Mouse (Mus musculus): ENCODE data around the gene Osm. TPM values are rescaled to one million over a fixed set of nuclear protein-coding genes. Genes with fewer than 3 reads are reported as not detected.

Gene Osm
- polyA plus RNA-seq, 1 experiment from 2014 or later, result 0.14 TPM

DNA sequence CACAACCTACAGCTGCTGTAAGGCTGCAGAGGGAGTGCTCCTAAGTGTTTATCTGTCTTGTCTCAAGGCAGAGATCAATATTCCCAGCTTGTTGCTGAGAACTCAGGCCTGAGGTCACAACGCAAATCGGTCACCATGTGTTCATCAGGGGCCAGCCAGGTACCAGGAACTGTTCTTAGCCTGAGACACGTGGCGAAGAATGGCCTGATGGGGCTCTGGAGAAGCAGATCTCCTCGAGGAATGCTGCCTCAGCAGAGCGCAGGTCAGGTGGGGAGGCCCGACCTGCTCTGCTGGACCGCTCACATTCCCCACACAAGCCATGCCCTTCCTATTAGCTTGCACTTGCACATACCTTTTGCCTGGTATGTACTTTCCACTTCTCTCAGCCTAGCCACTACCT, 39.6 kb upstream of the Osm start:
- Histone ChIP-seq H3K4me3 (replicated peaks; ENCODE audit: low read length) (no peak overlapping the region), H3K4me2 (ENCODE audit: low read depth, low read length) (no peak overlapping the region), H3K9me3 (replicated peaks; ENCODE audit: control insufficient read depth, low read length) (no peaks in the 10 kb centered on the region), H3K27ac (ENCODE audit: low read length) (peak overlapping the region; percentile 21; the same call in 1 of the 2 replicates), H3K9ac (ENCODE audit: low read length) (no peak overlapping the region), H3K27me3 (ENCODE audit: control insufficient read depth, insufficient read depth, low read length) (no peaks in the 10 kb centered on the region), H3K36me3 (ENCODE audit: control insufficient read depth, insufficient read depth, low read length) (no peaks in the 10 kb centered on the region), H3K4me1 (ENCODE audit: control insufficient read depth, insufficient read depth, low read length) (peaks cover 17% of the 10 kb centered on the region)
- 37% methylated on average over 8 of the region's 8 CpGs for WGBS
- ATAC-seq (ENCODE audit: insufficient read depth, low FRiP score), result peak; percentile 61

DNA sequence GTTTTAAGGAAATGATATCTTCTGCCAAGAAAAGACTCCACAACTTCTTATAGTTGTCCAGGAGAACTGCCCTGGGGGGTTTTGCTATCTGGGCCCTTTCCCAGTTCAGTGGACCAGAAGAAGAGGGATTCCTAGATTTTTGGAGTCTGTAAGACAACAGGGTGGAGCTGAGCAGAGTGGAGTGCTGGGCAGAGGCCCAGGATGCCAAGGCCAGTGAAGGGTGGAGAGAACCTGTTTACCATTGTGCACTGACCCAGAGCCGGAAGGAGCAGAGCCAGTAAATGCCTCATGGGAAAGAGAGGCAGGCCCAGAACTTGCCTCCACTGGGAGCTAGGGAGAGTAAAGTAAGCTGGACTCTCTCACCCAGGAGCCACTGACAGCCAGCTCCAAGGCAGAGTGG, 38.5 kb upstream of the Osm start:
- WGBS, result 58% methylated on average over 1 of the region's 1 CpGs
- Histone ChIP-seq H3K36me3 (ENCODE audit: control insufficient read depth, insufficient read depth, low read length) (no peaks in the 10 kb centered on the region), H3K9ac (ENCODE audit: low read length) (no peak overlapping the region), H3K9me3 (replicated peaks; ENCODE audit: control insufficient read depth, low read length) (no peaks in the 10 kb centered on the region), H3K27me3 (ENCODE audit: control insufficient read depth, insufficient read depth, low read length) (no peaks in the 10 kb centered on the region), H3K4me1 (ENCODE audit: control insufficient read depth, insufficient read depth, low read length) (peaks cover 9% of the 10 kb centered on the region), H3K4me3 (replicated peaks; ENCODE audit: low read length) (no peak overlapping the region), H3K4me2 (ENCODE audit: low read depth, low read length) (no peak overlapping the region), H3K27ac (ENCODE audit: low read length) (no peak overlapping the region)
- no peak for ATAC-seq (ENCODE audit: insufficient read depth, low FRiP score)

DNA sequence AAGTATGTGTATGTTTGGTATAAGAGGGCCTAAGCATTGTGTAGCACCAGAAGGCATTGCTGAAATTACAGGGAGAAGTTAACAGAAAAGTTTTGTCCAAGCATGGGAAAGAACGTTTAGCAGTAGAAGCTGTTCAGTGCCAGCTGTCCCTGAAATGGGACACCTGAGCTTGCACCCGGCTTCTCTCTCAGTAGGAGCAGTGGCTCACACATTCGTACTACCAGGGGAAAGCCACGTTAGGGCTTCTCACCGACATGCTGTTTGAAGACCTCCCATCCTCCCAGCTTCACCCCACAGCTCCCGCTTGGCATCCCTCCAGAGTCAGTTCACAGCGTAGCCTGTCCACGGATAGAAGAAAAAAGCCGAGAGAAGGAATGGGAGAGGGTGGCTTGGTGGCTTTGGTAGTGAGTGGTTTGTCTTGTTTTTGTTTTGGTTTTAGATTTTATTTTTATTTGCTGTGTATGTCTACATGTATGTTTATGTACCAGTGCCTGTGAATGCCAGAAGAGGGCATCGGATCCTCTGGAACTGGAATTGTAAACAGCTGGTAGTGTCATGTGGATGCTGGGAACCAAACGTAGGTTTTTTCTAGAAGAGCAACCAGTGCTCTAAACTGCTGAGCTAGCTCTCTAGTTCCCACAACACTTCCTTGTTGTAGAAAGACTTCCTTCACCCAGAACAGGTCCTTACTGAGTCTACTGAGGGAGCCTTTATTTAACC, 34.1 kb upstream of the Osm start:
- no peak for ATAC-seq (ENCODE audit: insufficient read depth, low FRiP score)
- Histone ChIP-seq H3K4me3 (replicated peaks; ENCODE audit: low read length) (no peak overlapping the region), H3K4me2 (ENCODE audit: low read depth, low read length) (no peak overlapping the region), H3K36me3 (ENCODE audit: control insufficient read depth, insufficient read depth, low read length) (peaks cover 5% of the 10 kb centered on the region; the same call in 1 of the 2 replicates), H3K9me3 (replicated peaks; ENCODE audit: control insufficient read depth, low read length) (no peaks in the 10 kb centered on the region), H3K27me3 (ENCODE audit: control insufficient read depth, insufficient read depth, low read length) (no peaks in the 10 kb centered on the region), H3K4me1 (ENCODE audit: control insufficient read depth, insufficient read depth, low read length) (peaks cover 12% of the 10 kb centered on the region), H3K9ac (ENCODE audit: low read length) (no peak overlapping the region), H3K27ac (ENCODE audit: low read length) (no peak overlapping the region)
- 64% methylated on average over 11 of the region's 11 CpGs for WGBS

DNA sequence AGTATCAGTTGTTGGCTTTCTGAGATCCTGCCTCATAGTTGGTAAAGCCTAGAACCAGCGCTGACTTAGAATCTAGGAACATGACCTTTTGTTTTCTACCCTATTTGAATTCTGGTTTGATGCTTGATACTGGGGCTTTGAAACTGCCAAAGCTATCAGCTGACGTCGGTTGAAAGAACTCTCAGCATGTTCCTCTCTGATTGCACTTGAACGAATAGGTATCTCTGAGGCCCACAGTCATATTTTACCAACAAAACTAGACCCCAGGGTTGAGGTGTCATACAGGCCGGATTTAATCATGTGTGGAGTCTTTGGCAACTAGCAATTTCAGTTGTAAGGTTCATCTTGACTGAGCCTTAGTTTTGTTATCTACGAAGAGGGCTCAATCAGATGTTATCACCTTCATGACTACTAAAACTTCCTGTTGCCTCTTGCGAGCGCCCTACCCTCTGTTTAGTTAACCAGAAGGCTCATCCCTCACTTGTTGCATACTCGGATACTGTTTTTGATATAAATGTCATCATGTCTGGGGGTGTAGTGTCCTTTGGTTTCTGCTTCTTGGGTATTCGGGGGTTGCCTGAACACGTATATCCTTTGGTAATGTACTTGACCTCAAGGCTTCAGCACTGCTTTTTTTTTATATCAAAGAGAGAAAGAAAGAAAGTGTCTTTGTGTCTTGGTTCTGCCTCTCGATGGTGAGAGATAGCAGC, 33.1 kb upstream of the Osm start:
- peak overlapping the region; percentile 72 for H3K27ac ChIP-seq (ENCODE audit: low read length)
- no peaks in the 10 kb centered on the region for H3K9me3 ChIP-seq (replicated peaks; ENCODE audit: control insufficient read depth, low read length)
- no peak overlapping the region for H3K4me2 ChIP-seq (ENCODE audit: low read depth, low read length)
- H3K4me1 ChIP-seq (ENCODE audit: control insufficient read depth, insufficient read depth, low read length), result peaks cover 12% of the 10 kb centered on the region
- 72% methylated on average over 12 of the region's 12 CpGs for WGBS
- no peak for ATAC-seq (ENCODE audit: insufficient read depth, low FRiP score)
- no peak overlapping the region for H3K4me3 ChIP-seq (replicated peaks; ENCODE audit: low read length)
- no peak overlapping the region; the same call in 1 of the 2 replicates for H3K9ac ChIP-seq (ENCODE audit: low read length)
- peaks cover 5% of the 10 kb centered on the region; the same call in 1 of the 2 replicates for H3K36me3 ChIP-seq (ENCODE audit: control insufficient read depth, insufficient read depth, low read length)
- H3K27me3 ChIP-seq (ENCODE audit: control insufficient read depth, insufficient read depth, low read length), result no peaks in the 10 kb centered on the region

DNA sequence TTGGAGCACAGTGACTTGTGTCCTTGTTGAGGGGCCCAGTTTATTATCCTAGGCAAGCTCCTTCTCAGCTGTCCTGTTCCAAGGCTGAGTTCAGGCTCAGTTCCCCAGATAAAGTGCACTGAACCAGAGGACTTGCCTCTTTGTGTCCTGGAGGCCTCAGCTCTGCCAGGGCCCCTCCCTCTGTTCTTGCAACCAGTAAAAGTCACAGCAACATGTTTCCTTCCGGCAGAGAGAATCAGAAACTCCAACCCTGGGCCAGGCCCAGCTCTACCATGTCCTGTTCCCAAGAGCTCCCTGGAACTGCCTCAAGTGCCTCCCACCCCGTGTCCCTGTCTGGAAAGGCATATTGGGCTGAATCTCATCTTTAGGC, 32.5 kb upstream of the Osm start:
- Histone ChIP-seq H3K4me2 (ENCODE audit: low read depth, low read length) (no peak overlapping the region), H3K27ac (ENCODE audit: low read length) (peak overlapping the region; percentile 72)
- WGBS, result 28% methylated on average over 2 of the region's 2 CpGs

DNA sequence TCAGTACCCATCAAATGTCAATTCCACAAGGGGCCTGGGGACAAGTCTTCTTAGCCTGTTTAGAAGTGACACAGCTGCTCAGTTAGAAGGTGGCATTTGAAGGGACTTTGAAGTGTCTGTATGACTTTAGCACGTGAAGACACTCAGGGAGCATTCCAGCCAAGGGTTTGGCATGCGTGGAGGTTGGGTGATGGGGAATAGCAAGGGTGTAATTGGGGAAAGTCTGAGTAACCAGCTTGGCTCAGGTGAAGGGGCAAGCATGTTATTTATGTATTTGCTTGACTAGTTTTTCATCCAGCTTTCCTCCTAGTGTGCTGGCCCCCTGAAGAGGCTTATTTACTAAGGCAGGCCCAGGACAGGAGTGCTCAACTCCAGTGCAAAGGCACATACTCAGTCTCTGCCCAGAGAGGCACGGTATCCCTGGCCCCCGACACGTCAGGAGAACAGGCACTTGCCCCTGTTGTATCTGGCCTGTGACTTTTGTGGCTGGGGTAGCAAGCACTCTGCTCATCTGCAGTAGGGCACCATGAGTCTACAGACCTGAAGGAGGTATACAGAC, 31.0 kb upstream of the Osm start:
- Histone ChIP-seq H3K27me3 (ENCODE audit: control insufficient read depth, insufficient read depth, low read length) (no peaks in the 10 kb centered on the region), H3K4me3 (replicated peaks; ENCODE audit: low read length) (no peak overlapping the region), H3K4me2 (ENCODE audit: low read depth, low read length) (no peak overlapping the region), H3K4me1 (ENCODE audit: control insufficient read depth, insufficient read depth, low read length) (peaks cover 12% of the 10 kb centered on the region), H3K9ac (ENCODE audit: low read length) (no peak overlapping the region), H3K27ac (ENCODE audit: low read length) (no peak overlapping the region), H3K9me3 (replicated peaks; ENCODE audit: control insufficient read depth, low read length) (no peaks in the 10 kb centered on the region), H3K36me3 (ENCODE audit: control insufficient read depth, insufficient read depth, low read length) (peaks cover 8% of the 10 kb centered on the region; the same call in 1 of the 2 replicates)
- WGBS, result 82% methylated on average over 5 of the region's 5 CpGs
- no peak for ATAC-seq (ENCODE audit: insufficient read depth, low FRiP score)

More for the DNA sequence above, 32.5 kb upstream of the Osm start:
- Histone ChIP-seq H3K27me3 (ENCODE audit: control insufficient read depth, insufficient read depth, low read length) (no peaks in the 10 kb centered on the region), H3K36me3 (ENCODE audit: control insufficient read depth, insufficient read depth, low read length) (peaks cover 5% of the 10 kb centered on the region; the same call in 1 of the 2 replicates), H3K4me1 (ENCODE audit: control insufficient read depth, insufficient read depth, low read length) (peaks cover 12% of the 10 kb centered on the region), H3K4me3 (replicated peaks; ENCODE audit: low read length) (no peak overlapping the region), H3K9me3 (replicated peaks; ENCODE audit: control insufficient read depth, low read length) (no peaks in the 10 kb centered on the region), H3K9ac (ENCODE audit: low read length) (peak overlapping the region; percentile 14; the same call in 1 of the 2 replicates)
- peak; percentile 70 for ATAC-seq (ENCODE audit: insufficient read depth, low FRiP score)

DNA sequence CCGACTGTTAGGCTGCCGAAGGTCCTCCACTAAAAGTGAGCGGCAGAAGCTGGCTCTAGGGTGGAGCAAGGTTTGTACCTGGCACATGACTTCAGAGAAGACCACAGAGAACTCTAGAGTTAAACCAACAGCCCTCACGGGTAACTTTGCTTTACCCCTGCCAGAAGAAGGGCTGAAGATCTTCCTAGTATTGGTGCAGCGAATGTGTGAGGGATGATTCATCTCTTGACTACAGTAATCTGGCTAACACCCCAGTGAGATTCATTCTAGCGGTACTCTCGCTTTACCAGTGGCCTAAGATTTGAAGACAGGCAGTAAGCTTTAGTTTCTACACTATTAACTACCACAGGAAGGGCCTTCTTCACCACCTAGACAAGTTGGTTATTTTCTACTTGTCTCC, 30.3 kb upstream of the Osm start:
- Histone ChIP-seq H3K27me3 (ENCODE audit: control insufficient read depth, insufficient read depth, low read length) (no peaks in the 10 kb centered on the region), H3K9ac (ENCODE audit: low read length) (no peak overlapping the region), H3K9me3 (replicated peaks; ENCODE audit: control insufficient read depth, low read length) (no peaks in the 10 kb centered on the region), H3K4me3 (replicated peaks; ENCODE audit: low read length) (no peak overlapping the region), H3K27ac (ENCODE audit: low read length) (no peak overlapping the region), H3K36me3 (ENCODE audit: control insufficient read depth, insufficient read depth, low read length) (peaks cover 14% of the 10 kb centered on the region; the same call in 1 of the 2 replicates), H3K4me1 (ENCODE audit: control insufficient read depth, insufficient read depth, low read length) (peaks cover 12% of the 10 kb centered on the region), H3K4me2 (ENCODE audit: low read depth, low read length) (no peak overlapping the region)
- ATAC-seq (ENCODE audit: insufficient read depth, low FRiP score), result no peak
- WGBS, result 79% methylated on average over 7 of the region's 7 CpGs

DNA sequence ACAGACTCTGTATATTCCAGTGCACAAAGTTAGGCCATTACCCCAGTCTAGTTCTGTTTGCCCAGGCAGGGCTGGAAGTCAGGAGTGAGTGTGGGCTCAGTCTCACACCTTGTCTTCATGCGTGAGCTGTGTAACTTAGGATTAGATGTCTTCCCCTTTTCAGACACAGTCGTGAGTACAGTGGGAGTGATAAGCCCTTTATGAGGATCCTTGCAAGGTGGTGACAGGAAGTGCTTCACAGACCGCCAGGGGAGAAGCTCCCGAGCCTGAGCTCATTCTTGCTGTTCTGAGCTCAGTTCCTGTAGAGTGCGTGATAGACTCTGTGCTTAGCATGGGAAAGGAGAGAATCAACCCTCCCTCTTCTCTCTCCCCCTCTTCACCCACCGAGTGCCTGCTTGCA, 29.7 kb upstream of the Osm start:
- H3K36me3 ChIP-seq (ENCODE audit: control insufficient read depth, insufficient read depth, low read length), result peaks cover 15% of the 10 kb centered on the region; the same call in 1 of the 2 replicates
- WGBS, result 67% methylated on average over 6 of the region's 6 CpGs
- H3K4me1 ChIP-seq (ENCODE audit: control insufficient read depth, insufficient read depth, low read length), result peaks cover 12% of the 10 kb centered on the region
- no peak overlapping the region for H3K27ac ChIP-seq (ENCODE audit: low read length)
- H3K27me3 ChIP-seq (ENCODE audit: control insufficient read depth, insufficient read depth, low read length), result no peaks in the 10 kb centered on the region
- no peaks in the 10 kb centered on the region for H3K9me3 ChIP-seq (replicated peaks; ENCODE audit: control insufficient read depth, low read length)
- H3K4me2 ChIP-seq (ENCODE audit: low read depth, low read length), result no peak overlapping the region
- H3K9ac ChIP-seq (ENCODE audit: low read length), result no peak overlapping the region
- H3K4me3 ChIP-seq (replicated peaks; ENCODE audit: low read length), result no peak overlapping the region
- no peak for ATAC-seq (ENCODE audit: insufficient read depth, low FRiP score)

DNA sequence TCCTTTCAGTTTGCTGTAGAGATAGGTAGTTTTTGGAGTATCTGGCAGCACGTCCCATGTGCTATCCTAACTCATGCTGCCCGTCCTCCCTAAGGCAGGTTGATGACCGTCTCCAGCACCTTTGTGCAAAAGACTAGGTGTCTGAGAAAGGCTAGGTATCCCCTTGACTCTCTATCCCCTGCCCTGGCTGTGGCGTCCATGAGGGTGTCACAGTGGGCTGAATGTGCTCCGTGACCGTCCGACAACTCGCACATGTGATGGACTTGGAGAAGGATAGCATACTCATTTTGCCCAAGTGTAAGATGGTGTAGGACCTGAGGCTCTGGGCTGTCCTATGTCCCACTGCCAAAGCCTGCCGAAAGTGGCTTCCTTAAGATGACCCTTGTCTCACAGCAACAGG, 28.6 kb upstream of the Osm start:
- H3K9me3 ChIP-seq (replicated peaks; ENCODE audit: control insufficient read depth, low read length), result no peaks in the 10 kb centered on the region
- peaks cover 15% of the 10 kb centered on the region; the same call in 1 of the 2 replicates for H3K36me3 ChIP-seq (ENCODE audit: control insufficient read depth, insufficient read depth, low read length)

More for the DNA sequence above, 28.6 kb upstream of the Osm start:
- H3K4me3 ChIP-seq (replicated peaks; ENCODE audit: low read length), result no peak overlapping the region
- H3K27ac ChIP-seq (ENCODE audit: low read length), result no peak overlapping the region
- no peak for ATAC-seq (ENCODE audit: insufficient read depth, low FRiP score)
- 95% methylated on average over 9 of the region's 9 CpGs for WGBS
- peaks cover 12% of the 10 kb centered on the region for H3K4me1 ChIP-seq (ENCODE audit: control insufficient read depth, insufficient read depth, low read length)
- no peak overlapping the region for H3K4me2 ChIP-seq (ENCODE audit: low read depth, low read length)
- H3K9ac ChIP-seq (ENCODE audit: low read length), result no peak overlapping the region
- H3K27me3 ChIP-seq (ENCODE audit: control insufficient read depth, insufficient read depth, low read length), result no peaks in the 10 kb centered on the region

All from stomach, embryonic 16.5 days (tissue).